Mouse (Mus musculus): ENCODE measurements around the gene Dmrtc1b. TPM values are rescaled to one million over a fixed set of nuclear protein-coding genes. Genes with fewer than 3 reads are reported as not detected.
A peak's percentile ranks its signal among the peaks of the same experiment; 100 is the strongest.
"Not testable (repeated sequence)": the region's sequence is repeated elsewhere in the genome, so short reads cannot be mapped to it uniquely, and the experiment has no call there.

Gene Dmrtc1b
- not detected in 2 replicates for polyA plus RNA-seq (2012; rRNA removed)

DNA sequence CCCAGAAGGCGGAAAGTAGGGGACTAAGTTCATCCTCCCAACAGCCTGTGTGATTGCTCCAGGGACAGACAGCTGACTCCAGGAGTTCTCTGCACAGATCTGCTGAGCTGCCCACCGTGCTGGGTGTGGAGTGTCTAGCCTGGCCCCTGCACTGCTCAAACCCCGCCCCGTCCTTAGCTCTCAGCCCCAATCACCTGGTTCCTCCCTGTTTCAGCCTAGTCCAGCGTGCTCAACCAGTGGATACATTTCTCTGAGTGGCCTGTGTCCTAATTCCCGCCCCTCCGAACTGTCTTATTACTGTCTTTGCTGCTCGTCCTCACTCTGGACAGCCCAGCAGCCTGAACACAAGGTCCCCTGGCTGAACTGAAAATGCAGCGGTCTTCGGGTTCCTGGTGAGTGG, at the start of gene Dmrtc1b, which contains the start of gene Gm9112:
TSS of gene Dmrtc1b (plus strand) at position 331 of the 400 bp plus-strand sequence.
TSS of gene Gm9112 (minus strand) at position 101 of the 400 bp plus-strand sequence.
- H3K27ac ChIP-seq (ENCODE audit: insufficient read depth, low read depth, low read length); DNase-seq; H3K4me3 ChIP-seq (ENCODE audit: insufficient read depth, low read depth, low read length); H3K36me3 ChIP-seq (ENCODE audit: control insufficient read depth, insufficient read depth, low read length); H3K4me1 ChIP-seq (ENCODE audit: control insufficient read depth, insufficient read depth, low read length); H3K27me3 ChIP-seq (replicated peaks; ENCODE audit: control insufficient read depth, insufficient read depth, low read length): not testable (repeated sequence)
- WGBS: 76% methylated on average over 10 of the region's 10 CpGs

DNA sequence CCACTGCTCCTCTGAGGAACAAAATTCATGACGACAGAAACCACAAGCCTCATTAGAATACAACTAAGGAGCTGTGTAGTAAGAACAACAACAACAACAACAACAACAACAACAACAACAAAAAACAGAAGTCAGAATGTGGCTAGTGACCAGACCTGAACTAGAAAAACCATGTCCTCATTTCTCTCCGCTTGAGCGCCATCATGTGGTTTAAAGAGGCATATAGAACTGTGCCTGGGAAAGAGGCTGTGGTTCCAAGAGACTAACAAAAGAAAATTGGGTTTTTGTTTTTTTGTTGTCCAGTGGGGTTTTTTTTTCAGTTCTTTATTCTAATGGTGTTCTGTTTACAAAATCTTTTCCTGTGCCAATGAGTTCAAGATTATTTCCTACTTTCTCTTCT, 47.0 kb upstream of the Dmrtc1b start:
- WGBS: 17% methylated on average over 3 of the region's 3 CpGs
- TF ChIP-seq CTCF (conservative IDR thresholded peaks at IDR 0.05; ENCODE audit: insufficient read depth, insufficient read length, low read depth, low read length) (peak; percentile 19; the same call in 1 of the 2 replicates), POLR2A (IDR thresholded peaks at IDR 0.05; ENCODE audit: low read depth, low read length) (no peak)
- peak; percentile 36 for DNase-seq
- Histone ChIP-seq H3K27me3 (replicated peaks; ENCODE audit: control insufficient read depth, insufficient read depth, low read length) (no peaks in the 10 kb centered on the region), H3K4me1 (ENCODE audit: control insufficient read depth, insufficient read depth, low read length) (no peaks in the 10 kb centered on the region), H3K36me3 (ENCODE audit: control insufficient read depth, insufficient read depth, low read length) (no peaks in the 10 kb centered on the region), H3K4me3 (ENCODE audit: insufficient read depth, low read depth, low read length) (no peak overlapping the region), H3K27ac (ENCODE audit: insufficient read depth, low read depth, low read length) (no peak overlapping the region)

DNA sequence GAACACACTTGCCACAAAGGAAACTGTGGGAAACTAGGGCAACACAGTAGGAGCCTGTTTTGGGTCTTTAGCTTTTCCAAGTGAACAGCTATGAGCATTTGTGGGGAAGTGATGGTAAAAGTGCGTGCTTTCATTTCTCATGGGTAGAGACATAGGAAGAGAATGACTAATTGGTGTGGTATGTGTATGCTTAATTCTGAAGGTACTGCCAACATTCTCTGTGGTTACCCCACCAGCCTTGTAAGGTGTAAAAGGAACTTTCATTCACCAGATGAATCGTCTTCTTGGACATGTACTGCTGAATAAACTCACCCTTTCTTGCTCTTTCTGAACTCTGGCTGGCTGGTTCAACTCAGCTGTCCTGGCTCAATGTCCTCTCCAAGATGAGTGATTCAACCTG, 41.0 kb upstream of the Dmrtc1b start:
- TF ChIP-seq POLR2A (IDR thresholded peaks at IDR 0.05; ENCODE audit: low read depth, low read length) (no peak), CTCF (conservative IDR thresholded peaks at IDR 0.05; ENCODE audit: insufficient read depth, insufficient read length, low read depth, low read length) (no peak)
- no peaks in the 10 kb centered on the region for H3K4me1 ChIP-seq (ENCODE audit: control insufficient read depth, insufficient read depth, low read length)
- H3K27me3 ChIP-seq (replicated peaks; ENCODE audit: control insufficient read depth, insufficient read depth, low read length): no peaks in the 10 kb centered on the region
- 82% methylated on average over 2 of the region's 2 CpGs for WGBS
- no peaks in the 10 kb centered on the region for H3K36me3 ChIP-seq (ENCODE audit: control insufficient read depth, insufficient read depth, low read length)
- H3K27ac ChIP-seq (ENCODE audit: insufficient read depth, low read depth, low read length): no peak overlapping the region
- no peak overlapping the region for H3K4me3 ChIP-seq (ENCODE audit: insufficient read depth, low read depth, low read length)
- DNase-seq: no peak

DNA sequence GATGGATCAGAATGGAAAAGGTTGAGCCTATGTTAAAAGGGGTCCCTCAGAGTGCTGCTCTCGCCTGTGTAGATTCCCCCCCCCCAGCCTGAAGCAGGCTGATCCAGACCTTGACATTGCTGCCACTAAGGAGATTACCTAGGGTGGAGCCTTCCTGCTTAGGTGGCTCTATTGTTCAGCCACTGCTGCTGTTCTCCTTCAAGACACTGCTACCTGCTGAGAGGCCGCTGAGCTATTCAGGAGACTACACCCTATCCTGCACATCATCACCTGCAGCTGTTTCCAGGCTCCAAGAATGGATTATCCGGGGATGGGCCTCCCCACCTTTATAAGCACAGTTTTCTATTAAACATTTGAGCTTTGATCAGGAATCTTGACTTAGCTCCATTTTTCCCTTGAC, 23.0 kb upstream of the Dmrtc1b start:
- H3K27ac ChIP-seq (ENCODE audit: insufficient read depth, low read depth, low read length); H3K4me3 ChIP-seq (ENCODE audit: insufficient read depth, low read depth, low read length); H3K27me3 ChIP-seq (replicated peaks; ENCODE audit: control insufficient read depth, insufficient read depth, low read length); DNase-seq; H3K36me3 ChIP-seq (ENCODE audit: control insufficient read depth, insufficient read depth, low read length); H3K4me1 ChIP-seq (ENCODE audit: control insufficient read depth, insufficient read depth, low read length): not testable (repeated sequence)
- 45% methylated on average over 3 of the region's 3 CpGs for WGBS

DNA sequence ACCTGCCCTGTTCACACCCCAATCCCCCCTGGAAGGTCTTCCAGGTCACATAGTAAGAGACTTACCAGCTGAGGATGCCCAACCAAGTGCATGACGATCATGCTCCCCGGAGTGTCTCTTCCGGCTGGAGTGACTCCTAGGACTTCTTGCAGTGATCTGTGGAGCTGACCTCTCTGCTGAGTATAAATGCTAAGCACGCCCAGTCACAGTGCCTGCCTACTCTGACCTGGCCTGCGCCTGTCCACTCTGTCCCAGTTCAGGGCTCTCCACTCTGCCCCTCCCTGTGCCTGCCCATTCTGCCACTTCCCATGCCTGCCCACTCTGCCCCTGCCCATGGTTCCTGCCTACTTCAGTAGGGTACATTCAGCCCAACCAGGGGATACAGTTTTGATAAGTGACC, 20.8 kb upstream of the Dmrtc1b start, which contains the start of gene Gm3880:
TSS of gene Gm3880 (minus strand) at position 101 of the 400 bp plus-strand sequence.
- not testable (repeated sequence) for H3K4me3 ChIP-seq (ENCODE audit: insufficient read depth, low read depth, low read length); H3K27me3 ChIP-seq (replicated peaks; ENCODE audit: control insufficient read depth, insufficient read depth, low read length); H3K36me3 ChIP-seq (ENCODE audit: control insufficient read depth, insufficient read depth, low read length); H3K4me1 ChIP-seq (ENCODE audit: control insufficient read depth, insufficient read depth, low read length); DNase-seq; H3K27ac ChIP-seq (ENCODE audit: insufficient read depth, low read depth, low read length)
- WGBS: 97% methylated on average over 3 of the region's 5 CpGs

DNA sequence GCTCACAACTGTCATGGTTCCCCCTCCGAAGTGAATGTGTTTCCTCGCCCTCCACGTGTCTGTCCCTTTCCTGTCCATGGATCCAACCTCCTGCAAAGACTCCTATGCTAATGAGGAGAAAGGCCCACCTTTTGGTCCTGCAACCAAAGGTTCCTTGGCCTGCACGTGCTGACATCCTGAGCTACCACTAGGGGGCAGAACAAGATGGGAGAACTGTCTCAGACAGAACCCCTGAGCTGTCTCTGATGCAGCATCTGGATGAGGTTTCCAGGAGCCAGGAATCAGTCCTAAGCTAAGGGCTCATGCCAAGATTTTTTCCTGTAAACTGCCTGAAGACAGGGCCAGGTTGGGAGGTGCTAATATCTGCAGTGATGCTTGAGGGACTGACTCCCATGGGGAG, 18.4 kb upstream of the Dmrtc1b start:
- not testable (repeated sequence) for H3K36me3 ChIP-seq (ENCODE audit: control insufficient read depth, insufficient read depth, low read length); H3K4me3 ChIP-seq (ENCODE audit: insufficient read depth, low read depth, low read length); H3K27me3 ChIP-seq (replicated peaks; ENCODE audit: control insufficient read depth, insufficient read depth, low read length); H3K27ac ChIP-seq (ENCODE audit: insufficient read depth, low read depth, low read length); H3K4me1 ChIP-seq (ENCODE audit: control insufficient read depth, insufficient read depth, low read length)
- TF ChIP-seq CTCF (conservative IDR thresholded peaks at IDR 0.05; ENCODE audit: insufficient read depth, insufficient read length, low read depth, low read length): peak; percentile 30; the same call in 1 of the 2 replicates
- DNase-seq: peak; percentile 10
- 18% methylated on average over 4 of the region's 4 CpGs for WGBS

DNA sequence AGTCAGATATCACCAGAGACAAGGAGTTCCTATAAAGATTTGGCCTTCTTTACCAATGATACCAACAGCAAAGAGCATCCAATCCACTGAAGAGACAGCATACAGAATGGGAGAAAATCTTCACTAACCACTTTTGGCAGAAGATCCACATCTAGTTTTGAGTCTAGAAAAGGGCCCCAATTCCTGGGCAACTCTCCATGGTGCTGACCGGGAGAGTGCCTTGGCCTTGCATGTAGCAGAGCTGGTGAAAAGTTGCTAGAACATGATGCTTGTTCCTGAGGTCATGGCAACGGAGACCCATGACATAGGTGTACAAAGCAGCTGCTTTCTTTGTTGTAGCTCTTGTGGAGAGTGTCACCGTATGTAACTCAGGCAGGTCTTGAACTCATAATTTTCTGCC, 7.0 kb upstream of the Dmrtc1b start:
- not testable (repeated sequence) for DNase-seq; H3K27ac ChIP-seq (ENCODE audit: insufficient read depth, low read depth, low read length); H3K4me3 ChIP-seq (ENCODE audit: insufficient read depth, low read depth, low read length); H3K4me1 ChIP-seq (ENCODE audit: control insufficient read depth, insufficient read depth, low read length); H3K27me3 ChIP-seq (replicated peaks; ENCODE audit: control insufficient read depth, insufficient read depth, low read length); H3K36me3 ChIP-seq (ENCODE audit: control insufficient read depth, insufficient read depth, low read length)
- WGBS: 80% methylated on average over 3 of the region's 3 CpGs

DNA sequence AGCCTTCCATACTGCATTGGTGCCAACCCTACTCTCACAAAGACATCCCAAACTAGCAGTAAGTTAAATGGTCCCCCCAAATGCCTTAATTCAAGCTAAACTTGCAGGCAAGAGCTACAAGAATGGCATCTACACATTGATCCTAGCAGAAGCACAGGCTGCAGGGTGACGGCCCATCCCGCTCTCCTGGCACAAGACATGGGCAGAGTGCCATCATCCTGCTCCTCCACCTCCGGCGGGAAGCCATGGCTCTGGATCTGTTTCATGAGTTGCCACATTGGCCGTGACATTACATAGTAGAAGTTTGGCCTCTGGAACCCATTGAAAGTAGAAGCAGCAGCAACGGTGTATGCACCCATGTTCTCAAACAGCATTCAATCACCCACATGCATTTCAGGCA, 16.6 kb downstream of the Dmrtc1b start:
- not testable (repeated sequence) for H3K4me3 ChIP-seq (ENCODE audit: insufficient read depth, low read depth, low read length); DNase-seq; H3K4me1 ChIP-seq (ENCODE audit: control insufficient read depth, insufficient read depth, low read length); H3K27ac ChIP-seq (ENCODE audit: insufficient read depth, low read depth, low read length); H3K36me3 ChIP-seq (ENCODE audit: control insufficient read depth, insufficient read depth, low read length); H3K27me3 ChIP-seq (replicated peaks; ENCODE audit: control insufficient read depth, insufficient read depth, low read length)
- WGBS: 88% methylated on average over 6 of the region's 6 CpGs

Other genes starting within 250 kb of the Dmrtc1b start
- gene Hdac8, start 202.5 kb upstream of the Dmrtc1b start, polyA plus RNA-seq (2012; rRNA removed): 4.8 and 5.5 TPM in 2 replicates
- gene Phka1, start 63.6 kb upstream of the Dmrtc1b start, polyA plus RNA-seq (2012; rRNA removed): 5.6 and 6.1 TPM in 2 replicates
- gene Gm3880, start 20.9 kb upstream of the Dmrtc1b start, polyA plus RNA-seq (2012; rRNA removed): not detected in 2 replicates
- gene Gm9112, start 230 bp upstream of the Dmrtc1b start, polyA plus RNA-seq (2012; rRNA removed): not detected in 2 replicates
- not detected in 2 replicates for gene Dmrtc1c1, start 95.1 kb downstream of the Dmrtc1b start, polyA plus RNA-seq (2012; rRNA removed)
- gene Dmrtc1c2, start 146.8 kb downstream of the Dmrtc1b start, polyA plus RNA-seq (2012; rRNA removed): not detected in 2 replicates
- gene 1700031F05Rik, start 160.1 kb downstream of the Dmrtc1b start, polyA plus RNA-seq (2012; rRNA removed): 0.14 TPM in 1 of 2 replicates, not detected in the other
- 0.41 and 0.48 TPM in 2 replicates for gene Dmrtc1a, start 200.8 kb downstream of the Dmrtc1b start, polyA plus RNA-seq (2012; rRNA removed)
- gene 1700011M02Rik, start 201.0 kb downstream of the Dmrtc1b start, polyA plus RNA-seq (2012; rRNA removed): not detected in 2 replicates
- 0.80 TPM in 1 of 2 replicates, not detected in the other for gene 1700018G05Rik, start 220.5 kb downstream of the Dmrtc1b start, polyA plus RNA-seq (2012; rRNA removed)